ENCODE assay signal across 21 mouse cellular contexts in the genomic region with DNA sequence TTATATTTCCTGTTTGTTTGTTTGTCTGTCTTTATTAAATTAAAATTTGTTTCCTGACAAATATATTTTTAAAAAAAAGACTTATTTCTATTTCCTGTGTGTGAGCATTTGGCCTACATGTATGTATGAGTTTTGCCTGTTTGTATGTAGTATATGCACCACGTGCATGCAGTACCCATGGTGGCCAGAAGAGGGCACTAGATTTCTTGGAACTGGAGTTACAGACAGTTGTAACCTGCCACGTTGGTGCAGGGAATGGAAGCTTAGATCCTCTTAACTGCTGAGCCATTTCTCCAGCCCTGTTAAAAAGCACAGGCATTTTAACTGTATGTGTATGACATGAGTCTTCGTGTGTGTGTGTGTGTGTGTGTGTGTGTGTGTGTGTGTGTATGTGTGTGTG.
DNase-seq lines count a peak whose midpoint lies in the region; TF ChIP-seq lines count a peak whose summit lies in the region.
"Had no signal": no experiment of that assay in that cellular context is flagged by ENCODE, and none has a peak within 500 bp of the region (broad histone marks: within the 10 kb centered on the region; RNA-seq: fewer than 3 reads in every experiment).

No protein-coding gene starts in this region.

- H3K27ac ChIP-seq in kidney, adult 2 months (ENCODE audit: insufficient read depth, low read depth, low read length), result no peak overlapping the region
- H3K27ac ChIP-seq in bone marrow, adult 2 months (ENCODE audit: control insufficient read depth, insufficient read depth, low read depth, low read length, poor library complexity), result no peak overlapping the region
- H3K27ac ChIP-seq: embryonic facial prominence, embryonic 10.5 days; heart, embryonic 13.5 days; liver, embryonic 15.5 days; macrophage had no signal

- no peaks in the 10 kb centered on the region for H3K27me3 ChIP-seq in kidney, adult 2 months (replicated peaks; ENCODE audit: control insufficient read depth, insufficient read depth, low read length)
- H3K27me3 ChIP-seq: heart, embryonic 13.5 days; liver, embryonic 15.5 days had no signal

- H3K36me3 ChIP-seq in kidney, adult 2 months (ENCODE audit: control insufficient read depth, insufficient read depth, low read length), result no peaks in the 10 kb centered on the region
- H3K36me3 ChIP-seq: embryonic facial prominence, embryonic 10.5 days; heart, embryonic 13.5 days; liver, embryonic 15.5 days had no signal

- TF ChIP-seq CTCF in kidney, adult 2 months (conservative IDR thresholded peaks at IDR 0.05; ENCODE audit: insufficient read depth, insufficient read length, low read depth, low read length), result 0 out of 2 replicates have a peak, but pooled peaks have one; percentile 12
- 0 out of 2 replicates have a peak, but pooled peaks have one; percentile 21 for TF ChIP-seq CTCF in bone marrow, adult 2 months (IDR thresholded peaks at IDR 0.05; ENCODE audit: control insufficient read depth, insufficient read depth, low read length)

- H3K4me1 ChIP-seq in kidney, adult 2 months (ENCODE audit: control insufficient read depth, insufficient read depth, low read length), result no peaks in the 10 kb centered on the region
- H3K4me1 ChIP-seq in bone marrow, adult 2 months (ENCODE audit: control insufficient read depth, insufficient read depth, low read length), result no peaks in the 10 kb centered on the region
- H3K4me1 ChIP-seq: embryonic facial prominence, embryonic 10.5 days; heart, embryonic 13.5 days; liver, embryonic 15.5 days had no signal

- TF ChIP-seq POLR2A in kidney, adult 2 months (IDR thresholded peaks at IDR 0.05; ENCODE audit: low read depth, low read length), result no peak
- no peak for TF ChIP-seq POLR2A in bone marrow, adult 2 months (IDR thresholded peaks at IDR 0.05; ENCODE audit: borderline replicate concordance, control insufficient read depth, low read depth, low read length)

- H3K4me3 ChIP-seq in kidney, adult 2 months (ENCODE audit: insufficient read depth, low read depth, low read length), result no peak overlapping the region
- no peak overlapping the region for H3K4me3 ChIP-seq in bone marrow, adult 2 months (replicated peaks; ENCODE audit: control insufficient read depth, low read depth, low read length)
- H3K4me3 ChIP-seq: embryonic facial prominence, embryonic 10.5 days; erythroblast, embryonic 14.5 days; heart, embryonic 13.5 days; liver, embryonic 15.5 days had no signal

- 92% methylated on average over 3 of the region's 3 CpGs for WGBS in kidney, adult 2 months
- WGBS in bone marrow, adult 2 months, result 75% methylated on average over 3 of the region's 3 CpGs

- DNase-seq in kidney, adult 2 months, result no peak
- DNase-seq in kidney, postnatal 14 days, result no peak
- DNase-seq in thymus, postnatal 4 days, result peak; percentile 19
- DNase-seq in thymus, postnatal 36 days, result no peak
- DNase-seq in testis, postnatal 14 days (ENCODE audit: low spot score), result peak; percentile 67
- no peak for DNase-seq in cerebellum, adult 11 months
- DNase-seq in gastrocnemius, postnatal 4 days (ENCODE audit: low spot score in 2 of 2), result no peak
- DNase-seq: adrenal gland, postnatal 10 days; cerebellum, postnatal 25 days; gastrocnemius, postnatal 36 days; heart, postnatal 4 days; kidney, postnatal 36 days; left cerebral cortex, postnatal 4 days; midbrain, embryonic 14.5 days; thymus, adult 2 months had no signal

Comparison
In these comparisons a context has a peak if more than half of its experiments do, and no peak if none do; other contexts are left out.
1. DNase-seq: peak in thymus, postnatal 4 days (single experiment) and testis, postnatal 14 days (single experiment); none in kidney, adult 2 months (single experiment), kidney, postnatal 14 days (single experiment), thymus, postnatal 36 days (0 of 2), cerebellum, adult 11 months (single experiment) and gastrocnemius, postnatal 4 days (0 of 2).